Comparison of ENCODE assay signal across 7 mouse cellular contexts in genomic region chr14:73116938-73117337, GRCm38 (mm10). TPM values are rescaled to one million over a fixed set of nuclear protein-coding genes. Genes with fewer than 3 reads are reported as not detected.
DNase-seq lines count a peak whose midpoint lies in the region; ATAC-seq and TF ChIP-seq lines count a peak whose summit lies in the region.

No protein-coding gene starts in this region.

- no peaks in the 10 kb centered on the region for H3K79me3 ChIP-seq in C2C12 (ENCODE audit: low read depth)

- peak overlapping the region; percentile 9; the same call in 1 of the 2 replicates for H3K27ac ChIP-seq in MEL (ENCODE audit: control insufficient read depth, low read depth, low read length)
- H3K27ac ChIP-seq in intestine, embryonic 15.5 days, result 0 out of 2 replicates have a peak overlapping the region, but pooled peaks have one; percentile 19
- H3K27ac ChIP-seq in limb, embryonic 15.5 days, result no peak overlapping the region
- no peak overlapping the region for H3K27ac ChIP-seq in midbrain, embryonic 10.5 days (replicated peaks)

- H3K36me3 ChIP-seq in C2C12 (ENCODE audit: control insufficient read depth, insufficient read depth) (no peaks in the 10 kb centered on the region), MEL (ENCODE audit: control insufficient read depth in 1 of 2, insufficient read depth in 2 of 2, low read length in 2 of 2) (peaks cover 0 to 8% of the 10 kb centered on the region in 2 experiments; a peak in 2 of 4 replicates)
- H3K36me3 ChIP-seq in intestine, embryonic 15.5 days, result no peaks in the 10 kb centered on the region
- H3K36me3 ChIP-seq in limb, embryonic 15.5 days, result no peaks in the 10 kb centered on the region
- H3K36me3 ChIP-seq in midbrain, embryonic 10.5 days, result no peaks in the 10 kb centered on the region

- H3K4me3 ChIP-seq in C2C12 (ENCODE audit: insufficient read depth, poor library complexity, severe bottlenecking) (no peak overlapping the region), MEL (ENCODE audit: control insufficient read depth in 1 of 2, insufficient read depth in 1 of 2, low read depth in 2 of 2, low read length in 2 of 2) (peak overlapping the region; percentile 41 to 63)
- no peak overlapping the region for H3K4me3 ChIP-seq in intestine, embryonic 15.5 days (replicated peaks)
- H3K4me3 ChIP-seq in limb, embryonic 15.5 days, result peak overlapping the region; percentile 9; the same call in 1 of the 2 replicates
- H3K4me3 ChIP-seq in midbrain, embryonic 10.5 days, result no peak overlapping the region

- no peak for TF ChIP-seq POLR2A in MEL (IDR thresholded peaks at IDR 0.05; ENCODE audit: control insufficient read depth in 1 of 2, insufficient read depth in 1 of 2, low read depth in 1 of 2, low read length in 2 of 2, poor library complexity in 1 of 2)

- H3K27me3 ChIP-seq in C2C12 (ENCODE audit: control insufficient read depth, insufficient read depth, insufficient read length), result no peaks in the 10 kb centered on the region
- H3K27me3 ChIP-seq in MEL (ENCODE audit: control insufficient read depth in 1 of 2, insufficient read depth in 2 of 2, low read length in 2 of 2), result no peaks in the 10 kb centered on the region
- H3K27me3 ChIP-seq in intestine, embryonic 15.5 days (replicated peaks), result no peaks in the 10 kb centered on the region
- H3K27me3 ChIP-seq in limb, embryonic 15.5 days, result no peaks in the 10 kb centered on the region
- H3K27me3 ChIP-seq in midbrain, embryonic 10.5 days (ENCODE audit: low read depth, poor library complexity, severe bottlenecking), result no peaks in the 10 kb centered on the region

- WGBS in intestine, embryonic 15.5 days, result 35% methylated on average over 9 of the region's 9 CpGs
- WGBS in limb, embryonic 15.5 days, result 20% methylated on average over 9 of the region's 9 CpGs
- WGBS in midbrain, embryonic 10.5 days, result 72% methylated on average over 9 of the region's 9 CpGs

- no peak for ATAC-seq in intestine, embryonic 15.5 days
- no peak for ATAC-seq in limb, embryonic 15.5 days (ENCODE audit: insufficient number of reproducible peaks, low FRiP score, low TSS enrichment, low read depth)

- H3K79me2 ChIP-seq in C2C12 (ENCODE audit: control insufficient read depth, insufficient read depth) (no peaks in the 10 kb centered on the region), MEL (ENCODE audit: control insufficient read depth, insufficient read depth, low read length, poor library complexity) (no peaks in the 10 kb centered on the region)

- no peaks in the 10 kb centered on the region for H3K9me3 ChIP-seq in MEL (replicated peaks; ENCODE audit: insufficient read depth, low read length)
- no peaks in the 10 kb centered on the region for H3K9me3 ChIP-seq in intestine, embryonic 15.5 days
- no peaks in the 10 kb centered on the region for H3K9me3 ChIP-seq in limb, embryonic 15.5 days
- no peaks in the 10 kb centered on the region for H3K9me3 ChIP-seq in midbrain, embryonic 10.5 days (replicated peaks)

- peak; percentile 9 for TF ChIP-seq RAD21 in MEL (IDR thresholded peaks at IDR 0.05; ENCODE audit: low read depth, low read length)

- peak overlapping the region; percentile 8; the same call in 1 of the 2 replicates for H3K9ac ChIP-seq in MEL (ENCODE audit: control insufficient read depth, low read depth, low read length, poor library complexity, severe bottlenecking)
- 0 out of 2 replicates have a peak overlapping the region, but pooled peaks have one; percentile 5 for H3K9ac ChIP-seq in intestine, embryonic 15.5 days
- no peak overlapping the region for H3K9ac ChIP-seq in limb, embryonic 15.5 days

- peak overlapping the region; percentile 35 for H3ac ChIP-seq in C2C12 (ENCODE audit: control insufficient read depth, insufficient read length, low read depth)

- H3K4me1 ChIP-seq in MEL (ENCODE audit: control insufficient read depth in 1 of 2, insufficient read depth in 2 of 2, low read length in 2 of 2), result peaks cover 5 to 14% of the 10 kb centered on the region in 2 experiments
- peaks cover 8% of the 10 kb centered on the region; the same call in 1 of the 2 replicates for H3K4me1 ChIP-seq in intestine, embryonic 15.5 days (replicated peaks)
- H3K4me1 ChIP-seq in limb, embryonic 15.5 days, result peaks cover 23% of the 10 kb centered on the region
- peaks cover 14% of the 10 kb centered on the region for H3K4me1 ChIP-seq in midbrain, embryonic 10.5 days

- H3K4me2 ChIP-seq in intestine, embryonic 15.5 days (replicated peaks), result peak overlapping the region; percentile 32
- H3K4me2 ChIP-seq in limb, embryonic 15.5 days, result peak overlapping the region; percentile 19; the same call in 1 of the 2 replicates

- DNase-seq in MEL (ENCODE audit: low read depth, low spot score), result peak; percentile 62
- peak; percentile 50 for DNase-seq in gastrocnemius, adult 18-20 months (ENCODE audit: low spot score)
- DNase-seq in natural killer cell, adult 2 months (ENCODE audit: low spot score in 2 of 2), result peak; percentile 66 to 69
- DNase-seq in midbrain, embryonic 10.5 days (ENCODE audit: low spot score), result no peak

- 0 out of 4 replicates have a peak, but pooled peaks of 1 of the 2 experiments have one; percentile 3 for TF ChIP-seq EP300 in MEL (IDR thresholded peaks at IDR 0.05; ENCODE audit: low read depth in 1 of 2, low read length in 2 of 2)

- TF ChIP-seq CTCF in C2C12 (IDR thresholded peaks at IDR 0.05; ENCODE audit: control insufficient read depth, insufficient read depth, insufficient read length) (no peak), MEL (IDR thresholded peaks at IDR 0.05 in 2 of 3, conservative IDR thresholded peaks at IDR 0.05 in 1 of 3; ENCODE audit: control insufficient read depth in 1 of 3, insufficient read depth in 1 of 3, low read depth in 2 of 3, low read length in 3 of 3, poor library complexity in 1 of 3, severe bottlenecking in 1 of 3) (peak in 1 of 3 experiments; percentile 20; a peak in 1 of 6 replicates)

TF ChIP-seq in C2C12, 6 proteins besides CTCF, POLR2A, EP300 and RAD21:
- TF ChIP-seq MYOD1 (IDR thresholded peaks at IDR 0.05; ENCODE audit: control insufficient read depth, insufficient read length, low read depth) (no peak), MAX (IDR thresholded peaks at IDR 0.05) (no peak), USF1 (IDR thresholded peaks at IDR 0.05; ENCODE audit: low read depth) (no peak), CEBPB (IDR thresholded peaks at IDR 0.05; ENCODE audit: low read depth) (no peak), FOSL1 (IDR thresholded peaks at IDR 0.05; ENCODE audit: insufficient read depth, low read length, poor library complexity, severe bottlenecking) (no peak), MYOG (IDR thresholded peaks at IDR 0.05; ENCODE audit: control insufficient read depth, extremely low read depth, insufficient read length) (no peak)
TF ChIP-seq in C2C12: peak in this region for 0.

TF ChIP-seq in MEL, 35 proteins besides CTCF, POLR2A, EP300 and RAD21 (continues in another document):
- TF ChIP-seq POLR2AphosphoS2 (IDR thresholded peaks at IDR 0.05; ENCODE audit: low read length), result no peak
- 0 out of 2 replicates have a peak, but pooled peaks have one; percentile 24 for TF ChIP-seq SMC3 (IDR thresholded peaks at IDR 0.05; ENCODE audit: low read depth, low read length)
- 0 out of 2 replicates have a peak, but pooled peaks have one; percentile 28 for TF ChIP-seq USF1 (IDR thresholded peaks at IDR 0.05; ENCODE audit: low read depth, low read length)
- TF ChIP-seq NELFE (IDR thresholded peaks at IDR 0.05; ENCODE audit: low read depth, low read length), result no peak
- peak; percentile 49; the same call in 1 of the 2 replicates for TF ChIP-seq SIN3A (IDR thresholded peaks at IDR 0.05; ENCODE audit: low read length)
- TF ChIP-seq HCFC1 (IDR thresholded peaks at IDR 0.05; ENCODE audit: low read depth, low read length), result no peak
- peak; percentile 74 for TF ChIP-seq ZNF384 (IDR thresholded peaks at IDR 0.05; ENCODE audit: low read depth, low read length)
- no peak for TF ChIP-seq KAT2A (conservative IDR thresholded peaks at IDR 0.05; ENCODE audit: low read depth, low read length)
- no peak for TF ChIP-seq TAL1 (IDR thresholded peaks at IDR 0.05; ENCODE audit: low read length)
- 0 out of 2 replicates have a peak, but pooled peaks have one; percentile 15 for TF ChIP-seq GATA1 (IDR thresholded peaks at IDR 0.05; ENCODE audit: low read depth, low read length)
- TF ChIP-seq TBP (IDR thresholded peaks at IDR 0.05; ENCODE audit: low read depth, low read length), result no peak
- no peak for TF ChIP-seq MAZ (IDR thresholded peaks at IDR 0.05; ENCODE audit: low read depth, low read length)
- no peak for TF ChIP-seq POLR2AphosphoS5 (IDR thresholded peaks at IDR 0.05; ENCODE audit: borderline replicate concordance, low read depth, low read length)
- no peak for TF ChIP-seq ZMIZ1 (IDR thresholded peaks at IDR 0.05; ENCODE audit: low read depth, low read length)
- no peak for TF ChIP-seq BHLHE40 (IDR thresholded peaks at IDR 0.05; ENCODE audit: borderline replicate concordance, low read depth, low read length)
- no peak for TF ChIP-seq CHD2 (IDR thresholded peaks at IDR 0.05; ENCODE audit: low read length)
- no peak for TF ChIP-seq MEF2A (IDR thresholded peaks at IDR 0.05; ENCODE audit: extremely low read depth, insufficient replicate concordance, low read depth, low read length, poor library complexity, severe bottlenecking)
- peak; percentile 69 for TF ChIP-seq MXI1 (IDR thresholded peaks at IDR 0.05; ENCODE audit: low read depth, low read length)
- peak; percentile 59 for TF ChIP-seq ETS1 (IDR thresholded peaks at IDR 0.05; ENCODE audit: low read depth, low read length)
- TF ChIP-seq USF2 (IDR thresholded peaks at IDR 0.05; ENCODE audit: borderline replicate concordance in 1 of 2, insufficient read depth in 1 of 2, low read depth in 1 of 2, low read length in 2 of 2), result no peak
- TF ChIP-seq E2F4 (IDR thresholded peaks at IDR 0.05; ENCODE audit: borderline replicate concordance, low read depth, low read length), result no peak
- no peak for TF ChIP-seq ZC3H11A (IDR thresholded peaks at IDR 0.05; ENCODE audit: low read depth, low read length)
- no peak for TF ChIP-seq JUND (IDR thresholded peaks at IDR 0.05; ENCODE audit: low read depth, low read length)
- TF ChIP-seq CHD1 (IDR thresholded peaks at IDR 0.05; ENCODE audit: low read depth, low read length), result no peak
- 0 out of 2 replicates have a peak, but pooled peaks have one; percentile 29 for TF ChIP-seq RCOR1 (IDR thresholded peaks at IDR 0.05; ENCODE audit: low read depth, low read length)

RNA-seq across cellular contexts. Expression of gene Rcbtb2, which starts 5.9 kb away (rescaled TPM):
- 16.1 TPM for polyA plus RNA-seq in C2C12 (2012; fragmentation: generic; extraction: Trizol)
- 5.4 and 8.6 TPM in 2 replicates for total RNA-seq in MEL (2012; rRNA removed)
- polyA plus RNA-seq in MEL (2012; ENCODE audit: insufficient read depth in 1 of 2, insufficient read length in 2 of 2, low read depth in 1 of 2, low replicate concordance in 2 of 2, missing spikeins in 1 of 2), result 10 to 100 TPM in 1 of 2 experiments, not detected in 1; 13.8 TPM
- 10 to 100 TPM; 13.6 to 14.8 TPM for total RNA-seq in gastrocnemius, adult 18-20 months (2021)
- polyA plus RNA-seq in intestine, embryonic 15.5 days (2015; fragmentation: Nextera tagmentation; extraction: Ambion mirVana), result 69.2 and 77.0 TPM in 2 replicates
- polyA plus RNA-seq in limb, embryonic 15.5 days (2015; fragmentation: Nextera tagmentation; extraction: Ambion mirVana), result 90.1 and 91.6 TPM in 2 replicates
- 163 and 168 TPM in 2 replicates for polyA plus RNA-seq in midbrain, embryonic 10.5 days (2016; fragmentation: Nextera tagmentation; extraction: Ambion mirVana)

Comparison
In these comparisons a context has a peak if more than half of its experiments do, and no peak if none do; other contexts are left out.
1. H3K4me3 ChIP-seq: peak in MEL (2 of 2) and limb, embryonic 15.5 days (single experiment); none in C2C12 (single experiment), intestine, embryonic 15.5 days (single experiment) and midbrain, embryonic 10.5 days (single experiment).
2. H3K27ac ChIP-seq: peak in MEL (single experiment) and intestine, embryonic 15.5 days (single experiment); none in limb, embryonic 15.5 days (single experiment) and midbrain, embryonic 10.5 days (single experiment).